Mouse (Mus musculus) C2C12 (cell line): ENCODE measurements around the gene Emilin1.

Source experiments
- CTCF ChIP-seq: IDR thresholded peaks from one replicate; pipeline ENCODE4 v1.5.1; 2011; ENCODE audit not compliant: control insufficient read depth, insufficient read depth, insufficient read length
- FOSL1 ChIP-seq: IDR thresholded peaks from one replicate; pipeline ENCODE4 v1.8.0; 2011; ENCODE audit warnings: mild to moderate bottlenecking, low read length; ENCODE audit not compliant: poor library complexity, insufficient read depth, severe bottlenecking
- MAX ChIP-seq: IDR thresholded peaks from one replicate; pipeline ENCODE4 v1.6.1; 2011; ENCODE audit warnings: mild to moderate bottlenecking, control low read depth
- MYOG ChIP-seq: IDR thresholded peaks from one replicate; pipeline ENCODE4 v1.6.1; 2011; ENCODE audit not compliant: control insufficient read depth, insufficient read length; ENCODE audit errors: extremely low read depth
- USF1 ChIP-seq: IDR thresholded peaks from one replicate; pipeline ENCODE4 v1.6.1; 2011; ENCODE audit warnings: low read depth, mild to moderate bottlenecking, control low read depth, moderate library complexity

DNA sequence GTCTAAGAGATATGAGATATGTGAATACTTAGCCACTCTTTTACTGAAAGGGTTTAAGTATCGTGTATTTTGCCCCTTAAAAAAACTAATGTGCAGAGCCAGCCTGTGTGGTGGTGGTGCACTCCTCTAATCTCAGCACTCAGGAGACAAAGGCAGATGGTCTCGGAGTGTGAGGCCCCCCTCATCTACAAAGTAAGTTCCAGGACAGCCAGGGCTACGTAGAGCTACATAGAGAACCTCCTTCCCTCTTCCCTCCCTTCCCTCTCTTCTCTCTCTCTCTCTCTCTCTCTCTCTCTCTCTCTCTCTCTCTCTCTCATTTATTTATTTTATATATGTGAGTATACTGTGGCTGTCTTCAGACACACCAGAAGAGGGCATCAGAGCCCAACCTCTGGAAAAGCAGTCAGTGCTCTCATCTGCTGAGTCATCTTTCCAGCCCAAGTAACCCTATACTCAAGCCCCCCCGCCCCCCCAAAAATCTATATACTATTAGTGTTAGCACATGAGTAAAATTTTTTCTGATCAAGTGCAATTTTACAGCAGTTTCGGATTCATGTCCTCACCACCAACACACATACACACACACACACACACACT lies 33.8 kb upstream of the Emilin1 start:
- TF ChIP-seq CTCF (no peak), MYOG (no peak), USF1 (no peak), MAX (no peak), FOSL1 (no peak)
